ENCODE assay signal across 8 mouse cellular contexts in genomic region chr1:134962821-134963220, GRCm38 (mm10). TPM values are rescaled to one million over a fixed set of nuclear protein-coding genes. Genes with fewer than 3 reads are reported as not detected.
DNase-seq lines count a peak whose midpoint lies in the region; ATAC-seq and TF ChIP-seq lines count a peak whose summit lies in the region.

No protein-coding gene starts in this region.

- ATAC-seq in granulocyte monocyte progenitor cell, adult 5-6 weeks (replicated peaks; ENCODE audit: poor library complexity, severe bottlenecking), result 0 out of 2 replicates have a peak, but pooled peaks have one; percentile 18
- no peak for ATAC-seq in limb, embryonic 15.5 days (ENCODE audit: insufficient number of reproducible peaks, low FRiP score, low TSS enrichment, low read depth)
- ATAC-seq in neural tube, embryonic 11.5 days (ENCODE audit: insufficient read depth, low FRiP score, low TSS enrichment), result no peak

- no peak for TF ChIP-seq POLR2A in bone marrow macrophage, adult 2 months (IDR thresholded peaks at IDR 0.05; ENCODE audit: borderline replicate concordance, low read depth, low read length)

- 0 out of 2 replicates have a peak, but pooled peaks have one; percentile 23 for TF ChIP-seq CTCF in bone marrow macrophage, adult 2 months (IDR thresholded peaks at IDR 0.05; ENCODE audit: low read depth, low read length)

- no peaks in the 10 kb centered on the region for H3K9me3 ChIP-seq in heart, embryonic 10.5 days
- H3K9me3 ChIP-seq in limb, embryonic 15.5 days, result no peaks in the 10 kb centered on the region
- H3K9me3 ChIP-seq in neural tube, embryonic 11.5 days (ENCODE audit: control insufficient read depth, low read length), result no peaks in the 10 kb centered on the region

- H3K36me3 ChIP-seq in heart, embryonic 10.5 days, result peaks cover 13% of the 10 kb centered on the region
- H3K36me3 ChIP-seq in limb, embryonic 15.5 days, result no peaks in the 10 kb centered on the region
- H3K36me3 ChIP-seq in neural tube, embryonic 11.5 days (ENCODE audit: control insufficient read depth, insufficient read depth, low read length), result no peaks in the 10 kb centered on the region

- no peaks in the 10 kb centered on the region for H3K27me3 ChIP-seq in heart, embryonic 10.5 days (ENCODE audit: insufficient read depth, poor library complexity, severe bottlenecking)
- no peaks in the 10 kb centered on the region for H3K27me3 ChIP-seq in limb, embryonic 15.5 days
- H3K27me3 ChIP-seq in neural tube, embryonic 11.5 days (ENCODE audit: control insufficient read depth, insufficient read depth, low read length), result no peaks in the 10 kb centered on the region

- H3K4me1 ChIP-seq in heart, embryonic 10.5 days, result peaks cover 18% of the 10 kb centered on the region
- H3K4me1 ChIP-seq in bone marrow macrophage, adult 2 months (ENCODE audit: control insufficient read depth, insufficient read depth, low read length), result peaks cover 5% of the 10 kb centered on the region
- H3K4me1 ChIP-seq in limb, embryonic 15.5 days, result peaks cover 16% of the 10 kb centered on the region; the same call in 1 of the 2 replicates
- 0 out of 2 replicates have a peak, but pooled peaks cover 3% of the 10 kb centered on the region for H3K4me1 ChIP-seq in neural tube, embryonic 11.5 days (ENCODE audit: control insufficient read depth, insufficient read depth, low read length)

- WGBS in heart, embryonic 10.5 days, result 3% methylated on average over 11 of the region's 11 CpGs
- WGBS in limb, embryonic 15.5 days, result 2% methylated on average over 11 of the region's 11 CpGs
- WGBS in neural tube, embryonic 11.5 days, result 4% methylated on average over 11 of the region's 11 CpGs

- peak overlapping the region; percentile 54 for H3K9ac ChIP-seq in limb, embryonic 15.5 days
- H3K9ac ChIP-seq in neural tube, embryonic 11.5 days (ENCODE audit: low read length), result peak overlapping the region; percentile 60

- intact Hi-C loops in heart, postnatal 25 days (cut with DNase I), result loop anchor here (10.0 kb wide), 1 partner anchor 238 kb away; no protein-coding TSS in a partner anchor
- intact Hi-C loops in left cerebral cortex, postnatal 14 days (cut with DNase I), result no loop called here

- no peak for DNase-seq in heart, embryonic 10.5 days (ENCODE audit: low spot score)
- DNase-seq in heart, postnatal 25 days (ENCODE audit: low spot score), result no peak
- no peak for DNase-seq in neural tube, embryonic 11.5 days (ENCODE audit: low spot score)
- DNase-seq in layer of hippocampus, postnatal 14 days (ENCODE audit: low spot score in 2 of 2), result no peak
- DNase-seq in left cerebral cortex, postnatal 14 days (ENCODE audit: low spot score in 2 of 2), result no peak

- H3K4me2 ChIP-seq in limb, embryonic 15.5 days, result peak overlapping the region; percentile 75
- H3K4me2 ChIP-seq in neural tube, embryonic 11.5 days (ENCODE audit: low read depth), result peak overlapping the region; percentile 52

- peak overlapping the region; percentile 84 for H3K4me3 ChIP-seq in heart, embryonic 10.5 days
- H3K4me3 ChIP-seq in bone marrow macrophage, adult 2 months (ENCODE audit: insufficient read depth, low read length), result peak overlapping the region; percentile 75
- H3K4me3 ChIP-seq in limb, embryonic 15.5 days, result peak overlapping the region; percentile 80
- H3K4me3 ChIP-seq in neural tube, embryonic 11.5 days (ENCODE audit: low read depth, low read length), result peak overlapping the region; percentile 68

- H3K27ac ChIP-seq in heart, embryonic 10.5 days, result peak overlapping the region; percentile 92
- no peak overlapping the region for H3K27ac ChIP-seq in bone marrow macrophage, adult 2 months (ENCODE audit: insufficient read depth, low read depth, low read length)
- H3K27ac ChIP-seq in limb, embryonic 15.5 days, result 0 out of 2 replicates have a peak overlapping the region, but pooled peaks have one; percentile 22
- no peak overlapping the region for H3K27ac ChIP-seq in neural tube, embryonic 11.5 days (ENCODE audit: low read depth, low read length)

RNA-seq across cellular contexts. Expression of gene Ube2t, which starts 0.5 kb away (rescaled TPM):
- polyA plus RNA-seq in heart, embryonic 10.5 days (2016; fragmentation: Nextera tagmentation; extraction: Ambion mirVana), result 49.3 and 51.9 TPM in 2 replicates
- total RNA-seq in heart, postnatal 25 days (2021), result 1 to 10 TPM; 4.4 to 7.6 TPM
- 20.3 and 33.5 TPM in 2 replicates for polyA plus RNA-seq in bone marrow macrophage, adult 2 months (2012; ENCODE audit: insufficient read depth, insufficient read length, missing spikeins)
- total RNA-seq in granulocyte monocyte progenitor cell, adult 5-6 weeks (2014; fragmentation: Nextera tagmentation), result 36.6 and 46.7 TPM in 2 replicates
- total RNA-seq in granulocyte monocyte progenitor cell, adult 5-6 weeks (2017), result 12.2 and 14.9 TPM in 2 replicates
- polyA plus RNA-seq in limb, embryonic 15.5 days (2015; fragmentation: Nextera tagmentation; extraction: Ambion mirVana), result 25.3 and 25.7 TPM in 2 replicates
- 39.2 and 44.8 TPM in 2 replicates for polyA plus RNA-seq in neural tube, embryonic 11.5 days (2014; fragmentation: Nextera tagmentation; extraction: Ambion mirVana)
- 1 to 10 TPM; 2.1 to 2.4 TPM for total RNA-seq in layer of hippocampus, postnatal 14 days (2021)
- total RNA-seq in left cerebral cortex, postnatal 14 days (2021), result 1 to 10 TPM; 2.7 to 3.4 TPM

RNA-seq across cellular contexts. Expression of gene Ppp1r12b, which starts 7.1 kb away (rescaled TPM):
- polyA plus RNA-seq in heart, embryonic 10.5 days (2016; fragmentation: Nextera tagmentation; extraction: Ambion mirVana), result 15.2 and 24.5 TPM in 2 replicates
- 100 to 1,000 TPM; 147 to 165 TPM for total RNA-seq in heart, postnatal 25 days (2021)
- polyA plus RNA-seq in bone marrow macrophage, adult 2 months (2012; ENCODE audit: insufficient read depth, insufficient read length, missing spikeins), result 4.6 and 6.9 TPM in 2 replicates
- 2.8 and 6.2 TPM in 2 replicates for total RNA-seq in granulocyte monocyte progenitor cell, adult 5-6 weeks (2014; fragmentation: Nextera tagmentation)
- total RNA-seq in granulocyte monocyte progenitor cell, adult 5-6 weeks (2017), result 6.1 and 6.3 TPM in 2 replicates
- polyA plus RNA-seq in limb, embryonic 15.5 days (2015; fragmentation: Nextera tagmentation; extraction: Ambion mirVana), result 7.7 and 8.9 TPM in 2 replicates
- 6.8 and 7.8 TPM in 2 replicates for polyA plus RNA-seq in neural tube, embryonic 11.5 days (2014; fragmentation: Nextera tagmentation; extraction: Ambion mirVana)
- 10 to 100 TPM; 67.8 to 74.7 TPM for total RNA-seq in layer of hippocampus, postnatal 14 days (2021)
- 10 to 100 TPM; 77.8 to 81.7 TPM for total RNA-seq in left cerebral cortex, postnatal 14 days (2021)

Comparison
In these comparisons a context has a peak if more than half of its experiments do, and no peak if none do; other contexts are left out.
1. H3K27ac ChIP-seq: peak in heart, embryonic 10.5 days (single experiment) and limb, embryonic 15.5 days (single experiment); none in bone marrow macrophage, adult 2 months (single experiment) and neural tube, embryonic 11.5 days (single experiment).
2. RNA of gene Ppp1r12b, which starts 7.1 kb away (total RNA-seq): 147 to 165 TPM in heart, postnatal 25 days, 77.8 to 81.7 TPM in left cerebral cortex, postnatal 14 days and 67.8 to 74.7 TPM in layer of hippocampus, postnatal 14 days; 2.8 to 6.3 TPM in granulocyte monocyte progenitor cell, adult 5-6 weeks; every median in the first group is over 4 times any median in the second.
3. Peak in every context shown above with its lines, with median percentiles within 50 percentile points of each other: H3K4me3 ChIP-seq.